In the genomic region with DNA sequence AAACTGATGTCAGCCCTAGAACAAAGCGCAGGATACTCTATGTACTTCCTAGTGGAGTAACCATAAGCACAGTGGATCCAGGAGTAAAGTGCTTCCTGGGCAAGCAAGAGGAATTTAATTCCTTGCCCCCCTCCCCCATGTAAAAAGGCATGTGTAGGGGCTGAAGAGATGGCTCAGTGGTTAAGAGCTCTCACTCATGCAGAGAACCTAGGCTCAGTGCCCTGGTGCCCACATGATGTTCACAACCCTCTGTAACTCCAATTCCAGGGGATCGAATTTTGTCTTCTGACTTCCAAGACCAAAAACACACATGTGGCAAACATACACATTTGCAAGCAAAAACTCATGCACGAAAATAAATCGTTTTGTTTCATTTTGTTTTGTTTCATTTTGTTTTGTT, we compare ENCODE assay signal across 27 mouse cellular contexts. TPM values are rescaled to one million over a fixed set of nuclear protein-coding genes. Genes with fewer than 3 reads are reported as not detected.
DNase-seq lines count a peak whose midpoint lies in the region; ATAC-seq and TF ChIP-seq lines count a peak whose summit lies in the region.
"Had no signal": no experiment of that assay in that cellular context is flagged by ENCODE, and none has a peak within 500 bp of the region (broad histone marks: within the 10 kb centered on the region; RNA-seq: fewer than 3 reads in every experiment).

No protein-coding gene starts in this region.

- H3K9me3 ChIP-seq in forebrain, embryonic 12.5 days = no peaks in the 10 kb centered on the region
- no peaks in the 10 kb centered on the region for H3K9me3 ChIP-seq in forebrain, postnatal 0 days (ENCODE audit: low read length)
- no peaks in the 10 kb centered on the region for H3K9me3 ChIP-seq in hindbrain, embryonic 16.5 days (ENCODE audit: control insufficient read depth, low read length)
- no peaks in the 10 kb centered on the region for H3K9me3 ChIP-seq in hindbrain, embryonic 11.5 days (ENCODE audit: control insufficient read depth, low read length)
- H3K9me3 ChIP-seq in neural tube, embryonic 15.5 days (replicated peaks) = no peaks in the 10 kb centered on the region
- H3K9me3 ChIP-seq: embryonic facial prominence, embryonic 12.5 days; embryonic facial prominence, embryonic 15.5 days; heart, embryonic 10.5 days; heart, embryonic 13.5 days had no signal

- ATAC-seq in forebrain, embryonic 12.5 days (ENCODE audit: low FRiP score) = no peak
- ATAC-seq in forebrain, postnatal 0 days = no peak
- no peak for ATAC-seq in hindbrain, embryonic 16.5 days
- no peak for ATAC-seq in hindbrain, embryonic 11.5 days (ENCODE audit: low FRiP score)
- ATAC-seq in neural tube, embryonic 15.5 days (ENCODE audit: low FRiP score) = no peak
- ATAC-seq: inflammation-experienced regulatory T-cells, adult 6 months; Patski had no signal

- peaks cover 5% of the 10 kb centered on the region; the same call in 1 of the 2 replicates for H3K4me1 ChIP-seq in forebrain, embryonic 12.5 days
- peaks cover 4% of the 10 kb centered on the region; the same call in 1 of the 2 replicates for H3K4me1 ChIP-seq in forebrain, postnatal 0 days (ENCODE audit: insufficient read depth)
- peaks cover 10% of the 10 kb centered on the region for H3K4me1 ChIP-seq in hindbrain, embryonic 16.5 days (ENCODE audit: control insufficient read depth, insufficient read depth, low read depth, low read length)
- H3K4me1 ChIP-seq in hindbrain, embryonic 11.5 days (replicated peaks; ENCODE audit: control insufficient read depth, insufficient read depth, low read length) = no peaks in the 10 kb centered on the region
- H3K4me1 ChIP-seq in neural tube, embryonic 15.5 days = peaks cover 8% of the 10 kb centered on the region
- H3K4me1 ChIP-seq: heart, embryonic 10.5 days; heart, embryonic 13.5 days; hindbrain, embryonic 12.5 days had no signal

- peaks cover 15% of the 10 kb centered on the region for H3K27me3 ChIP-seq in forebrain, embryonic 12.5 days
- H3K27me3 ChIP-seq in forebrain, postnatal 0 days (ENCODE audit: insufficient read depth, low read length) = no peaks in the 10 kb centered on the region
- no peaks in the 10 kb centered on the region for H3K27me3 ChIP-seq in hindbrain, embryonic 16.5 days (replicated peaks; ENCODE audit: control insufficient read depth, insufficient read depth, low read length)
- H3K27me3 ChIP-seq in hindbrain, embryonic 11.5 days (ENCODE audit: control insufficient read depth, insufficient read depth, low read length) = no peaks in the 10 kb centered on the region
- H3K27me3 ChIP-seq in neural tube, embryonic 15.5 days (replicated peaks) = peaks cover 7% of the 10 kb centered on the region
- H3K27me3 ChIP-seq: embryonic facial prominence, embryonic 12.5 days; embryonic facial prominence, embryonic 15.5 days; Patski had no signal

- no peak overlapping the region for H3K4me2 ChIP-seq in forebrain, embryonic 12.5 days
- no peak overlapping the region for H3K4me2 ChIP-seq in forebrain, postnatal 0 days (ENCODE audit: low read depth)
- H3K4me2 ChIP-seq in hindbrain, embryonic 16.5 days (ENCODE audit: low read length) = no peak overlapping the region
- no peak overlapping the region for H3K4me2 ChIP-seq in hindbrain, embryonic 11.5 days (replicated peaks; ENCODE audit: low read depth, low read length)
- no peak overlapping the region for H3K4me2 ChIP-seq in neural tube, embryonic 15.5 days
- H3K4me2 ChIP-seq: embryonic facial prominence, embryonic 12.5 days; embryonic facial prominence, embryonic 15.5 days; heart, embryonic 13.5 days; hindbrain, embryonic 12.5 days had no signal

- WGBS in forebrain, embryonic 12.5 days = 89% methylated on average over 4 of the region's 4 CpGs
- WGBS in forebrain, postnatal 0 days = 87% methylated on average over 4 of the region's 4 CpGs
- 88% methylated on average over 4 of the region's 4 CpGs for whole genome bisulfite sequencing in hindbrain, embryonic 16.5 days
- WGBS in hindbrain, embryonic 11.5 days = 94% methylated on average over 4 of the region's 4 CpGs
- WGBS in neural tube, embryonic 15.5 days = 95% methylated on average over 4 of the region's 4 CpGs

- peak; percentile 28 for DNase-seq in cerebellum, adult 9-10 months
- DNase-seq in cerebellum, adult 9-11 months = no peak
- no peak for DNase-seq in forebrain, postnatal 0 days
- DNase-seq in hindbrain, embryonic 11.5 days (ENCODE audit: low spot score) = no peak
- DNase-seq in neural tube, embryonic 10.5 days (ENCODE audit: extremely low spot score, low spot score) = no peak
- DNase-seq: adrenal gland, postnatal 10 days; adrenal gland, postnatal 36 days; gastrocnemius, postnatal 10 days; gastrocnemius, postnatal 36 days; heart, adult 2 months; heart, postnatal 14 days; heart, postnatal 4 days; kidney, adult 18-20 months; kidney, adult 9 months had no signal

- no peak overlapping the region for H3K9ac ChIP-seq in forebrain, embryonic 12.5 days
- no peak overlapping the region for H3K9ac ChIP-seq in forebrain, postnatal 0 days
- no peak overlapping the region for H3K9ac ChIP-seq in hindbrain, embryonic 16.5 days (ENCODE audit: low read depth, low read length)
- H3K9ac ChIP-seq in hindbrain, embryonic 11.5 days (ENCODE audit: low read depth, low read length) = no peak overlapping the region
- no peak overlapping the region for H3K9ac ChIP-seq in neural tube, embryonic 15.5 days (replicated peaks)
- H3K9ac ChIP-seq: embryonic facial prominence, embryonic 12.5 days; embryonic facial prominence, embryonic 15.5 days; heart, embryonic 13.5 days; hindbrain, embryonic 12.5 days had no signal

- no peak overlapping the region for H3K4me3 ChIP-seq in forebrain, embryonic 12.5 days (replicated peaks)
- H3K4me3 ChIP-seq in forebrain, postnatal 0 days (ENCODE audit: low read depth, low read length) = no peak overlapping the region
- H3K4me3 ChIP-seq in hindbrain, embryonic 16.5 days (ENCODE audit: low read length) = no peak overlapping the region
- no peak overlapping the region for H3K4me3 ChIP-seq in hindbrain, embryonic 11.5 days (ENCODE audit: low read depth, low read length)
- H3K4me3 ChIP-seq in neural tube, embryonic 15.5 days (replicated peaks) = no peak overlapping the region
- H3K4me3 ChIP-seq: embryonic facial prominence, embryonic 12.5 days; embryonic facial prominence, embryonic 15.5 days; heart, adult 2 months; heart, embryonic 10.5 days; heart, embryonic 13.5 days; hindbrain, embryonic 12.5 days had no signal

- no peaks in the 10 kb centered on the region for H3K36me3 ChIP-seq in forebrain, embryonic 12.5 days (replicated peaks)
- no peaks in the 10 kb centered on the region for H3K36me3 ChIP-seq in forebrain, postnatal 0 days (ENCODE audit: insufficient read depth)
- no peaks in the 10 kb centered on the region for H3K36me3 ChIP-seq in hindbrain, embryonic 16.5 days (ENCODE audit: control insufficient read depth, insufficient read depth, low read length)
- H3K36me3 ChIP-seq in hindbrain, embryonic 11.5 days (ENCODE audit: control insufficient read depth, insufficient read depth, low read length) = no peaks in the 10 kb centered on the region
- no peaks in the 10 kb centered on the region for H3K36me3 ChIP-seq in neural tube, embryonic 15.5 days
- H3K36me3 ChIP-seq: embryonic facial prominence, embryonic 12.5 days; embryonic facial prominence, embryonic 15.5 days; G1E; heart, embryonic 10.5 days; heart, embryonic 13.5 days; hindbrain, embryonic 12.5 days had no signal

- H3K27ac ChIP-seq in forebrain, embryonic 12.5 days = peak overlapping the region; percentile 87
- no peak overlapping the region for H3K27ac ChIP-seq in forebrain, postnatal 0 days (ENCODE audit: low read depth, low read length)
- H3K27ac ChIP-seq in hindbrain, embryonic 16.5 days (ENCODE audit: low read depth, low read length) = peak overlapping the region; percentile 77; the same call in 1 of the 2 replicates
- H3K27ac ChIP-seq in hindbrain, embryonic 11.5 days (ENCODE audit: low read depth, low read length) = no peak overlapping the region
- peak overlapping the region; percentile 54; the same call in 1 of the 2 replicates for H3K27ac ChIP-seq in neural tube, embryonic 15.5 days (replicated peaks)
- H3K27ac ChIP-seq: embryonic facial prominence, embryonic 12.5 days; embryonic facial prominence, embryonic 15.5 days; heart, adult 2 months; heart, embryonic 10.5 days; heart, embryonic 13.5 days; hindbrain, embryonic 12.5 days had no signal

- TF ChIP-seq CTCF in forebrain, postnatal 0 days (IDR thresholded peaks at IDR 0.05; ENCODE audit: low read depth) = no peak

RNA-seq across cellular contexts. Expression of gene Rgs9, which starts 21.5 kb away (rescaled TPM):
- 2.1 and 3.0 TPM in 2 replicates for polyA plus RNA-seq in forebrain, embryonic 12.5 days (2016; fragmentation: Nextera tagmentation; extraction: Ambion mirVana)
- 25.6 and 31.8 TPM in 2 replicates for total RNA-seq in forebrain, postnatal 0 days (2014; rRNA removed)
- 12.2 and 15.3 TPM in 2 replicates for polyA plus RNA-seq in forebrain, postnatal 0 days (2015; fragmentation: Nextera tagmentation; extraction: Ambion mirVana)
- 14.5 and 15.6 TPM in 2 replicates for polyA plus RNA-seq in hindbrain, embryonic 16.5 days (2015; fragmentation: Nextera tagmentation; extraction: Ambion mirVana)
- 1.7 and 2.4 TPM in 2 replicates for polyA plus RNA-seq in hindbrain, embryonic 11.5 days (2014; fragmentation: Nextera tagmentation; extraction: Ambion mirVana)
- 12.3 and 12.6 TPM in 2 replicates for polyA plus RNA-seq in neural tube, embryonic 15.5 days (2015; fragmentation: Nextera tagmentation; extraction: Ambion mirVana)
- total RNA-seq: gastrocnemius, adult 18-20 months; gastrocnemius, postnatal 36 days; granulocyte monocyte progenitor cell, adult 5-6 weeks had no signal
- polyA plus RNA-seq: G1E had no signal

RNA-seq across cellular contexts. Expression of gene Gna13, which starts 43.2 kb away (rescaled TPM):
- polyA plus RNA-seq in forebrain, embryonic 12.5 days (2016; fragmentation: Nextera tagmentation; extraction: Ambion mirVana) = 20.7 and 20.9 TPM in 2 replicates
- total RNA-seq in forebrain, postnatal 0 days (2014; rRNA removed) = 41.8 and 52.2 TPM in 2 replicates
- 25.9 and 30.4 TPM in 2 replicates for polyA plus RNA-seq in forebrain, postnatal 0 days (2015; fragmentation: Nextera tagmentation; extraction: Ambion mirVana)
- polyA plus RNA-seq in hindbrain, embryonic 16.5 days (2015; fragmentation: Nextera tagmentation; extraction: Ambion mirVana) = 20.5 and 21.3 TPM in 2 replicates
- 20.6 and 25.2 TPM in 2 replicates for polyA plus RNA-seq in hindbrain, embryonic 11.5 days (2014; fragmentation: Nextera tagmentation; extraction: Ambion mirVana)
- 16.8 and 20.2 TPM in 2 replicates for polyA plus RNA-seq in neural tube, embryonic 15.5 days (2015; fragmentation: Nextera tagmentation; extraction: Ambion mirVana)

Comparison
In these comparisons a context has a peak if more than half of its experiments do, and no peak if none do; other contexts are left out.
1. H3K27ac ChIP-seq: peak in forebrain, embryonic 12.5 days (single experiment), hindbrain, embryonic 16.5 days (single experiment) and neural tube, embryonic 15.5 days (single experiment); none in forebrain, postnatal 0 days (single experiment) and hindbrain, embryonic 11.5 days (single experiment).